Mouse (Mus musculus): ENCODE measurements at regions not wholly inside any gene's neighbourhood (a gene's known extent, or its start where the extent isn't known, plus 50 kb on each side); places are given as distances from the start of the nearest gene placed in this dataset.
A peak's percentile ranks its signal among the peaks of the same experiment; 100 is the strongest.

GRCm38 (mm10) chr17:93665889-93666288 is 467.1 kb downstream of the Adcyap1 start:
- no peak for DNase-seq (ENCODE audit: low read depth, low spot score)

GRCm38 (mm10) chr17:93676366-93676962 is 477.6 kb downstream of the Adcyap1 start:
- DNase-seq (ENCODE audit: low read depth, low spot score) = no peak

GRCm38 (mm10) chr17:93700685-93701084 is 501.9 kb downstream of the Adcyap1 start:
- peak; percentile 42 for DNase-seq (ENCODE audit: low read depth, low spot score)

GRCm38 (mm10) chr17:93717623-93718022 is 518.8 kb downstream of the Adcyap1 start:
- no peak for DNase-seq (ENCODE audit: low read depth, low spot score)

GRCm38 (mm10) chr17:93741341-93741740 is 542.5 kb downstream of the Adcyap1 start:
- DNase-seq (ENCODE audit: low read depth, low spot score) = no peak

GRCm38 (mm10) chr17:93762349-93762748 is 563.5 kb downstream of the Adcyap1 start:
- peak; percentile 24 for DNase-seq (ENCODE audit: low read depth, low spot score)
